Mouse (Mus musculus) heart, adult 2 months (tissue): ENCODE results near the gene Bach2.

Experiments
- CTCF ChIP-seq: fragments of 200-600 bp; IDR thresholded peaks from 2 replicates; pipeline ENCODE4 v1.8.1; 2022; ENCODE audit warnings: antibody characterized with exemption, mild to moderate bottlenecking, moderate library complexity
- POLR2A ChIP-seq: fragments of 200-500 bp; IDR thresholded peaks from 2 replicates; pipeline ENCODE4 v1.6.1; 2011; ENCODE audit warnings: mild to moderate bottlenecking, low read depth, low read length, control low read depth; ENCODE audit not compliant: insufficient read depth

- TF ChIP-seq POLR2A (no peak), CTCF (no peak)
Observed at GRCm38 (mm10) chr4:32246020-32246419, 7.4 kb downstream of the Bach2 start.
